Mouse (Mus musculus) small intestine, adult 2 months (tissue): ENCODE results near the gene Lrrc28. TPM values are rescaled to one million over a fixed set of nuclear protein-coding genes. Genes with fewer than 3 reads are reported as not detected.
A peak's percentile ranks its signal among the peaks of the same experiment; 100 is the strongest.
"Not testable (repeated sequence)": the region's sequence is repeated elsewhere in the genome, so short reads cannot be mapped to it uniquely, and the experiment has no call there.

Experiments
- H3K27ac ChIP-seq: fragments of 200-500 bp; 2 replicates; pipeline ENCODE4 v1.5.1; 2012; ENCODE audit warnings: low read depth, low read length, control low read depth, inconsistent platforms; ENCODE audit not compliant: insufficient read depth
- H3K27me3 ChIP-seq: fragments of 200-500 bp; 2 replicates; pipeline ENCODE4 v1.6.1; 2012; ENCODE audit warnings: mild to moderate bottlenecking, moderate library complexity, low read length, inconsistent platforms; ENCODE audit not compliant: control insufficient read depth, insufficient read depth
- H3K36me3 ChIP-seq: fragments of 200-500 bp; 2 replicates; pipeline ENCODE4 v1.6.1; 2012; ENCODE audit warnings: mild to moderate bottlenecking, low read length, control low read depth, inconsistent platforms; ENCODE audit not compliant: control insufficient read depth, insufficient read depth
- H3K4me1 ChIP-seq: fragments of 200-500 bp; 2 replicates; pipeline ENCODE4 v1.6.1; 2012; ENCODE audit warnings: low read length, inconsistent platforms, mixed read lengths; ENCODE audit not compliant: control insufficient read depth, insufficient read depth, insufficient read length
- H3K4me3 ChIP-seq: fragments of 200-500 bp; 2 replicates; pipeline ENCODE4 v1.5.1; 2012; ENCODE audit warnings: low read depth, mild to moderate bottlenecking, control low read depth, inconsistent platforms, low read length, moderate library complexity
- CTCF ChIP-seq: fragments of 200-500 bp; IDR thresholded peaks from 2 replicates; pipeline ENCODE4 v1.5.1; 2012; ENCODE audit warnings: low read depth, mild to moderate bottlenecking, control low read depth, inconsistent platforms, low read length, moderate library complexity, mixed read lengths; ENCODE audit not compliant: insufficient replicate concordance, insufficient read length; ENCODE audit errors: extremely low read depth
- POLR2A ChIP-seq: fragments of 200-500 bp; IDR thresholded peaks from 2 replicates; pipeline ENCODE4 v1.6.1; 2012; ENCODE audit warnings: low read depth, mild to moderate bottlenecking, control low read depth, inconsistent platforms, low read length, moderate library complexity
- WGBS: fragments of 180-500 bp; shearing (Covaris S2); methylation state at CpG from one replicate; pipeline ENCODE4 v1.1.7; 2018; 5-methylcytosine and 5-hydroxymethylcytosine counted together
- polyA plus RNA-seq: library from polyadenylated mRNA; depleted of rRNA; stranded (reverse); fragments of >200 nt; gene quantifications from 2 replicates; pipeline ENCODE4 v1.2.3, GENCODE M21; 2012

The Lrrc28 gene
- polyA plus RNA-seq, 1 experiment = 16.6 TPM

- no peaks in the 10 kb centered on the region for H3K36me3 ChIP-seq
- H3K4me3 ChIP-seq = no peak overlapping the region
- peaks cover 5% of the 10 kb centered on the region; the same call in 1 of the 2 replicates for H3K4me1 ChIP-seq
- WGBS = 95% methylated on average over 7 of the region's 7 CpGs
- no peak overlapping the region for H3K27ac ChIP-seq
- TF ChIP-seq CTCF (no peak), POLR2A (no peak)
- no peaks in the 10 kb centered on the region for H3K27me3 ChIP-seq
Observed at GRCm38 (mm10) chr7:67523400-67523799, 121.7 kb downstream of the Lrrc28 start.

DNA sequence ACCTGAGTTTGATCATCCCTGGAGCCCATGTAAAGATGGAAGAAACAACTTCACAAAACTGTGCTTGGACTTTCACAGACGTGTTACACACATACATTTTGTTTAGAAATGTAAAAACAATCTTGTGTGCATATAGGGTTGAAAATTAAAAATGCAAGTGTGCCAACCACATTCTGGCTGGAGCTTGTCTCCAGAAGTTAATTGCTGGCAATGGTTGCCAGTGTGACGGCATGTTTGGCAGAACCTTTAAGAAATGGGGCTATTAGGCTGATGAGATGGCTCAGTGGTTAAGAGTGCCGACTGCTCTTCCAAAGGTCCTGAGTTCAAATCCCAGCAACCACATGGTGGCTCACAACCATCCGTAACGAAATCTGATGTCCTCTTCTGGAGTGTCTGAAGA lies 123.3 kb downstream of the Lrrc28 start:
- H3K4me1 ChIP-seq, H3K27ac ChIP-seq, H3K4me3 ChIP-seq, H3K27me3 ChIP-seq, H3K36me3 ChIP-seq: not testable (repeated sequence)
- 89% methylated on average over 5 of the region's 5 CpGs for WGBS

GRCm38 (mm10) chr7:67520959-67521358 lies 124.1 kb downstream of the Lrrc28 start:
- Histone ChIP-seq H3K27ac (no peak overlapping the region), H3K4me1 (no peaks in the 10 kb centered on the region), H3K27me3 (no peaks in the 10 kb centered on the region), H3K36me3 (no peaks in the 10 kb centered on the region), H3K4me3 (no peak overlapping the region)
- 47% methylated on average over 4 of the region's 4 CpGs for WGBS
- no peak for TF ChIP-seq POLR2A
- peak; percentile 41; the same call in 1 of the 2 replicates for TF ChIP-seq CTCF

- WGBS = 89% methylated on average over 10 of the region's 10 CpGs
- no peaks in the 10 kb centered on the region for H3K36me3 ChIP-seq
- H3K4me3 ChIP-seq = no peak overlapping the region
- TF ChIP-seq CTCF = no peak
- 0 out of 2 replicates have a peak, but pooled peaks cover 5% of the 10 kb centered on the region for H3K4me1 ChIP-seq
- H3K27ac ChIP-seq = no peak overlapping the region
- no peaks in the 10 kb centered on the region for H3K27me3 ChIP-seq
Observed at GRCm38 (mm10) chr7:67520001-67520400, 125.1 kb downstream of the Lrrc28 start.

GRCm38 (mm10) chr7:67515621-67516020 lies 129.4 kb downstream of the Lrrc28 start:
- H3K4me1 ChIP-seq = peaks cover 10% of the 10 kb centered on the region
- no peaks in the 10 kb centered on the region for H3K27me3 ChIP-seq
- no peak overlapping the region for H3K27ac ChIP-seq
- TF ChIP-seq CTCF (no peak), POLR2A (no peak)
- 91% methylated on average over 9 of the region's 9 CpGs for WGBS
- no peaks in the 10 kb centered on the region for H3K36me3 ChIP-seq
- H3K4me3 ChIP-seq = no peak overlapping the region

DNA sequence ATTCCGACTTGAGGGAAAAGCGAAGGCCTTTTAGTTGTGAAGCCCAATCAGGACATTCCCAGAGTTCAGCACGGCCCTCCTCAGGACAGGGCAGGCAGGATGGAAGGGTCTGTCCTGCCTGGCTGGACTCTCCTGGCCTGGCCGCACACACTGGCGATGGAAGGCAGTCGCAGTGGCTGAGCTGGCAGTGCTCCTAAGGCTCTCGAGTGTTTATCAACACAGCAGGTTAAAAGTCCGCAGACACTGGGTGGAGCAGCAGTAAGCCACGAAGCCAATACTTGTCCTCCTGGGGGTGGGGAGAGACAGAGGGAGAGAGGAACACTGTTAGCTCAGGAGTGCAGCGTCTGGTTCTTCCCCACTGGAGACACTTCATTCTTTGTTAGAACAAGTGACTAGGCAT lies 130.2 kb downstream of the Lrrc28 start:
- no peak overlapping the region for H3K4me3 ChIP-seq
- TF ChIP-seq POLR2A (no peak; the same call in 1 of the 2 replicates), CTCF (no peak)
- no peaks in the 10 kb centered on the region for H3K27me3 ChIP-seq
- 23% methylated on average over 10 of the region's 10 CpGs for WGBS
- no peaks in the 10 kb centered on the region for H3K36me3 ChIP-seq
- peak overlapping the region; percentile 77 for H3K27ac ChIP-seq
- peaks cover 10% of the 10 kb centered on the region for H3K4me1 ChIP-seq

DNA sequence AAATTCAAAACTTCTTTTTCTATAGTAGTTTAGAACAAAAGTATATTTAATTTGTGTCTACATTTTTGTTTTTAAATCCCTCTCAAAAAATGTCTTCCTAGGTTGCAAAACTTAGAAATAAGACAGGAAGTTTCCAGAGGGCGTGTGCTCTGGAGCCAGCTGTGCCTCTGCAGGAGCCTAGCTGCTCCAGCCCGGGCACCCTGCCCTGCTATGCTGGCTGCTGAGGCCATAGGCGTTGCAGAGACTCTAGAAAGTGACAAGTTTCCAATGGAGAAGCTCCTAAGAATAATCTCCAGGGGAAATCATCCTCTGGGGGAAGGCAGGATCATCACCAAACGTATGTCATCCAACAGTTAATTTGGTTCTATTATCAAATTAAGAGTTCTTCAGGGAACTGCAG lies 130.7 kb downstream of the Lrrc28 start:
- TF ChIP-seq CTCF = no peak
- no peak for TF ChIP-seq POLR2A
- 42% methylated on average over 4 of the region's 4 CpGs for WGBS
- Histone ChIP-seq H3K36me3 (no peaks in the 10 kb centered on the region), H3K4me3 (no peak overlapping the region), H3K27ac (no peak overlapping the region), H3K27me3 (no peaks in the 10 kb centered on the region), H3K4me1 (peaks cover 10% of the 10 kb centered on the region)

DNA sequence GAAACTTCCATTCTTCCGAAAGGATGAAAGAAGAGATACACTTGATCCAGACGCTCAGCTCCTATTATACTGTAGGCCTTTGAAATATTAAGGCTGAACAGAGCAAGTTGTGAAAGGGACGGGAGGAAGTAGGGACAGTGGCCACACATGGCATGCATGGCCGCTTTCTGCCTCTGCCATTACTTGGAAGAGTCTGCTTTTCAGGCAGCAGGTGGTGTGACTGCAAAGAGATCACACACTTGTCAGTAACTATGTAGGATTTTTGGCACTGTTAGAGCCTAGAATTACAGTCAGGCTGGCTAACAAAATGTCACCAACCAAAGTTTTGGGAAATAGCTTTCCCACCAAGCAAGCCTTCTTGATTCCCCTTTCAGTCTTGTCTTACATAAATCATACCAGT lies 131.4 kb downstream of the Lrrc28 start:
- Histone ChIP-seq H3K27ac (no peak overlapping the region), H3K36me3 (no peaks in the 10 kb centered on the region), H3K4me1 (peaks cover 10% of the 10 kb centered on the region), H3K4me3 (no peak overlapping the region), H3K27me3 (no peaks in the 10 kb centered on the region)
- TF ChIP-seq POLR2A = no peak
- 94% methylated on average over 4 of the region's 4 CpGs for WGBS
